Mouse (Mus musculus): ENCODE measurements around the gene Lmod2. TPM values are rescaled to one million over a fixed set of nuclear protein-coding genes. Genes with fewer than 3 reads are reported as not detected.

The Lmod2 gene
- polyA plus RNA-seq, 1 experiment from 2014 or later = 0.34 TPM

GRCm38 (mm10) chr6:24569711-24570110, 27.9 kb upstream of the Lmod2 start:
- H3K27me3 ChIP-seq (ENCODE audit: control insufficient read depth, insufficient read depth, low read length) = no peaks in the 10 kb centered on the region
- no peak overlapping the region for H3K4me3 ChIP-seq (ENCODE audit: low read depth, low read length)
- DNase-seq (ENCODE audit: low spot score) = no peak
- H3K27ac ChIP-seq (replicated peaks; ENCODE audit: low read depth, low read length) = no peak overlapping the region
- no peak overlapping the region for H3K4me2 ChIP-seq (ENCODE audit: low read depth, low read length)
- H3K36me3 ChIP-seq (replicated peaks; ENCODE audit: control insufficient read depth, insufficient read depth, low read depth, low read length) = no peaks in the 10 kb centered on the region
- ATAC-seq (replicated peaks; ENCODE audit: insufficient number of reproducible peaks, low FRiP score, low TSS enrichment, low read depth) = no peak
- H3K4me1 ChIP-seq (ENCODE audit: control insufficient read depth, insufficient read depth, low read length) = no peaks in the 10 kb centered on the region
- H3K9me3 ChIP-seq (replicated peaks; ENCODE audit: control insufficient read depth, low read length) = no peaks in the 10 kb centered on the region
- WGBS = 82% methylated on average over 1 of the region's 1 CpGs
- no peak overlapping the region for H3K9ac ChIP-seq (replicated peaks; ENCODE audit: low read length)

DNA sequence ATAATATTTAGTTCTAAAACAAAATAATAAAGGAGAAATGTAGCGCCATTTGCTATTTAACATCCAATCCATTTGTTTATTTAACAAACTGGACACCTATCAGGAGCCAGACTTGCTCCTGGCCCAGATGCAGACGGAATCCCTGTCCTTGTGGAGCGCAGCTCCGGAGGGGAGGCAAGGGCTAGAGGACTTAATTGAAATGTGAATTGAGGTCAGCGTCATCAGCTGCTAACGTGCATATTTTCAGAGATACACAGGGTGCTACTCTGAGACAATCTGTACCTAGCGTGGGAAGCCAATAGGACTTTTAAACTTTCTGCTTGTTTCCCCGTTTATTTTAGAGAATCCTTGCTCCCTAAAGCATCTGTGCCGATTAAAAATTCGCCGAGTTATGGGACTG, 27.3 kb upstream of the Lmod2 start:
- H3K36me3 ChIP-seq (replicated peaks; ENCODE audit: control insufficient read depth, insufficient read depth, low read depth, low read length) = no peaks in the 10 kb centered on the region

DNA sequence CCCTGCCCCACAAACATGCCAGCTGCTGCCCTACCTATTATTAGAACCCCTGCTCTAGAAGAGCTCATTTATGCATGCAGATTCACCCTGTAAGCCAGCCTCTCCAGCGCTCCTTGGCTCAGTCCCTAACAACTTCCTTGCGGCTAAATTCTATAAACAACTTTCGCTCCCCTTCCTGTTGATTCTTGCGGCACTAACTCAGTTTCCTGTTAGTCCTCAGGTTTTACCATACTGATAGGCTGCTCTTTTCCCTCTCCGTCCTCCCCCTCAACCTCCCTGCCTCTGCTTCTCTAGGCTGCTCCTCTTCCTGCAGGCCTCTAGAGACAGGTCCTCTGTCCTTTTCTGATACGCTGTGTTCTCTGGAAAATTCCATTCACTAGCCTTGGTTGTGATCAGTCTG, 26.4 kb upstream of the Lmod2 start:
- Histone ChIP-seq H3K4me2 (ENCODE audit: low read depth, low read length) (no peak overlapping the region), H3K9ac (replicated peaks; ENCODE audit: low read length) (no peak overlapping the region), H3K27ac (replicated peaks; ENCODE audit: low read depth, low read length) (no peak overlapping the region), H3K4me3 (ENCODE audit: low read depth, low read length) (no peak overlapping the region), H3K9me3 (replicated peaks; ENCODE audit: control insufficient read depth, low read length) (no peaks in the 10 kb centered on the region), H3K36me3 (replicated peaks; ENCODE audit: control insufficient read depth, insufficient read depth, low read depth, low read length) (no peaks in the 10 kb centered on the region), H3K4me1 (ENCODE audit: control insufficient read depth, insufficient read depth, low read length) (no peaks in the 10 kb centered on the region), H3K27me3 (ENCODE audit: control insufficient read depth, insufficient read depth, low read length) (no peaks in the 10 kb centered on the region)
- 60% methylated on average over 6 of the region's 6 CpGs for WGBS
- no peak for ATAC-seq (replicated peaks; ENCODE audit: insufficient number of reproducible peaks, low FRiP score, low TSS enrichment, low read depth)
- no peak for DNase-seq (ENCODE audit: low spot score)

More for the DNA sequence above, 27.3 kb upstream of the Lmod2 start:
- ATAC-seq (replicated peaks; ENCODE audit: insufficient number of reproducible peaks, low FRiP score, low TSS enrichment, low read depth) = no peak
- Histone ChIP-seq H3K4me2 (ENCODE audit: low read depth, low read length) (no peak overlapping the region), H3K27me3 (ENCODE audit: control insufficient read depth, insufficient read depth, low read length) (no peaks in the 10 kb centered on the region), H3K4me1 (ENCODE audit: control insufficient read depth, insufficient read depth, low read length) (no peaks in the 10 kb centered on the region), H3K4me3 (ENCODE audit: low read depth, low read length) (no peak overlapping the region), H3K27ac (replicated peaks; ENCODE audit: low read depth, low read length) (no peak overlapping the region), H3K9ac (replicated peaks; ENCODE audit: low read length) (no peak overlapping the region), H3K9me3 (replicated peaks; ENCODE audit: control insufficient read depth, low read length) (no peaks in the 10 kb centered on the region)
- no peak for DNase-seq (ENCODE audit: low spot score)
- 73% methylated on average over 11 of the region's 11 CpGs for WGBS

DNA sequence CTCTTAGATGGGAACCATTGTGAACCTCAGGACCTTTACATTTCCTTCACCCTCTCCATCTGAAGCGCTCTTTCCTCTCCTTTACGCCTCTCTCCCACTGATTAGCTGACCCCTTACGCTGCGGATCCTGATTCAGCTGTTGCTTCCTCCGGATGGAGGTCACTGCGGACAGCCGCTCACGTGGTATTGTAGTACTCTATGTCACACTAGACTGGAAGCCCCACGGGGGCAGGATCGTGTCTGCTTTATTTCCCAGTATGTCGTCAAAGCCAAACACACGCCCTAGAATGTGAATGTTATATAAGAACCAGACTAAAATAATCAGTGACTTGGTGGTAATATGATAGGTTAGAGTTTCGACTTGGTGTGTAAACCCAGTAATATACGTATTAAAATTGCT, 25.1 kb upstream of the Lmod2 start:
- no peak overlapping the region for H3K9ac ChIP-seq (replicated peaks; ENCODE audit: low read length)
- ATAC-seq (replicated peaks; ENCODE audit: insufficient number of reproducible peaks, low FRiP score, low TSS enrichment, low read depth) = no peak
- no peak overlapping the region for H3K4me2 ChIP-seq (ENCODE audit: low read depth, low read length)
- 82% methylated on average over 14 of the region's 14 CpGs for WGBS
- H3K36me3 ChIP-seq (replicated peaks; ENCODE audit: control insufficient read depth, insufficient read depth, low read depth, low read length) = no peaks in the 10 kb centered on the region
- no peak overlapping the region for H3K4me3 ChIP-seq (ENCODE audit: low read depth, low read length)
- no peaks in the 10 kb centered on the region for H3K4me1 ChIP-seq (ENCODE audit: control insufficient read depth, insufficient read depth, low read length)
- DNase-seq (ENCODE audit: low spot score) = no peak
- no peaks in the 10 kb centered on the region for H3K27me3 ChIP-seq (ENCODE audit: control insufficient read depth, insufficient read depth, low read length)
- H3K27ac ChIP-seq (replicated peaks; ENCODE audit: low read depth, low read length) = no peak overlapping the region
- no peaks in the 10 kb centered on the region for H3K9me3 ChIP-seq (replicated peaks; ENCODE audit: control insufficient read depth, low read length)

DNA sequence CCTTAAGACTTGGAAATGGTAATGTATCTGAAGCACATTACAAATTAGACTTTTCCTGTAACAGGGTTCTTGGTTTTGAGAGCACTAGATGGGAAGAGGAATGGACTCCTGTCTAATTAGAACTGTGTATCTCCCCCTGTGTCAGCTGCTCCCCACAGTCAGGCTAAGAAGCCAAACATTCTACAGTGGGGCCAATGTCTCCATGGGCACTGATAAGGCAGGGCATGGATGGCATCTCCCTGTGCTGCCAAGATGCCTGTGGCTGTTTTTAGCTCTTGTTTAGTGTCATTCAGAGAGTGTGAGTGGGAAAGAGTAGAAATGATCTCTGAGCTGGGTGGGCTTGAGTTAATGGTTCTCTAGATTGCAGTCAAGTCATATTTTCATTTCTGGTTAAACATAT, 24.2 kb upstream of the Lmod2 start:
- no peak overlapping the region for H3K4me2 ChIP-seq (ENCODE audit: low read depth, low read length)

DNA sequence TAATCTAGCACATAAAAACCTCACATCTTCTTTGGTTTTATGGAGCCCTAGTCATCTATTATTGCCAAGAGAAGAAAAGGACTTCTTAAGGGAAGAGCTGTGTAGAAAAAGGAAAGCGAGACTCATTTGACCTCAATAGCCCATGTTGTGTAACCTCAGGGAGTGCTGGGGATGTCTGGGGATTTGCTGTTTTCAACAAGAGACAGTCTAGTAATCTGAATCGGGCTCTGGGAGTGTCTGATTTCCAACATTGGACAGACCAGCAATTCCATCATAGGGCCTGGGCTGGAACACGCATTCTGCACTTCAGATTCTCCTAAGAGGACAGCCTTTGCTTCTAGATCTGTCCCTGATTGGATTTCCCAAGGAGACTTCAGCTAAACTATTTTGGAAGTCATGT, 14.1 kb upstream of the Lmod2 start:
- WGBS = 79% methylated on average over 3 of the region's 3 CpGs
- Histone ChIP-seq H3K9me3 (replicated peaks; ENCODE audit: control insufficient read depth, low read length) (no peaks in the 10 kb centered on the region), H3K27ac (replicated peaks; ENCODE audit: low read depth, low read length) (no peak overlapping the region), H3K27me3 (ENCODE audit: control insufficient read depth, insufficient read depth, low read length) (no peaks in the 10 kb centered on the region), H3K9ac (replicated peaks; ENCODE audit: low read length) (no peak overlapping the region), H3K4me1 (ENCODE audit: control insufficient read depth, insufficient read depth, low read length) (no peaks in the 10 kb centered on the region), H3K4me2 (ENCODE audit: low read depth, low read length) (no peak overlapping the region), H3K36me3 (replicated peaks; ENCODE audit: control insufficient read depth, insufficient read depth, low read depth, low read length) (no peaks in the 10 kb centered on the region), H3K4me3 (ENCODE audit: low read depth, low read length) (no peak overlapping the region)
- DNase-seq (ENCODE audit: low spot score) = no peak
- ATAC-seq (replicated peaks; ENCODE audit: insufficient number of reproducible peaks, low FRiP score, low TSS enrichment, low read depth) = no peak

More for the DNA sequence above, 24.2 kb upstream of the Lmod2 start:
- DNase-seq (ENCODE audit: low spot score) (no peak), ATAC-seq (replicated peaks; ENCODE audit: insufficient number of reproducible peaks, low FRiP score, low TSS enrichment, low read depth) (no peak)
- Histone ChIP-seq H3K9ac (replicated peaks; ENCODE audit: low read length) (no peak overlapping the region), H3K9me3 (replicated peaks; ENCODE audit: control insufficient read depth, low read length) (no peaks in the 10 kb centered on the region), H3K27ac (replicated peaks; ENCODE audit: low read depth, low read length) (no peak overlapping the region), H3K36me3 (replicated peaks; ENCODE audit: control insufficient read depth, insufficient read depth, low read depth, low read length) (no peaks in the 10 kb centered on the region), H3K27me3 (ENCODE audit: control insufficient read depth, insufficient read depth, low read length) (no peaks in the 10 kb centered on the region), H3K4me1 (ENCODE audit: control insufficient read depth, insufficient read depth, low read length) (no peaks in the 10 kb centered on the region), H3K4me3 (ENCODE audit: low read depth, low read length) (no peak overlapping the region)

DNA sequence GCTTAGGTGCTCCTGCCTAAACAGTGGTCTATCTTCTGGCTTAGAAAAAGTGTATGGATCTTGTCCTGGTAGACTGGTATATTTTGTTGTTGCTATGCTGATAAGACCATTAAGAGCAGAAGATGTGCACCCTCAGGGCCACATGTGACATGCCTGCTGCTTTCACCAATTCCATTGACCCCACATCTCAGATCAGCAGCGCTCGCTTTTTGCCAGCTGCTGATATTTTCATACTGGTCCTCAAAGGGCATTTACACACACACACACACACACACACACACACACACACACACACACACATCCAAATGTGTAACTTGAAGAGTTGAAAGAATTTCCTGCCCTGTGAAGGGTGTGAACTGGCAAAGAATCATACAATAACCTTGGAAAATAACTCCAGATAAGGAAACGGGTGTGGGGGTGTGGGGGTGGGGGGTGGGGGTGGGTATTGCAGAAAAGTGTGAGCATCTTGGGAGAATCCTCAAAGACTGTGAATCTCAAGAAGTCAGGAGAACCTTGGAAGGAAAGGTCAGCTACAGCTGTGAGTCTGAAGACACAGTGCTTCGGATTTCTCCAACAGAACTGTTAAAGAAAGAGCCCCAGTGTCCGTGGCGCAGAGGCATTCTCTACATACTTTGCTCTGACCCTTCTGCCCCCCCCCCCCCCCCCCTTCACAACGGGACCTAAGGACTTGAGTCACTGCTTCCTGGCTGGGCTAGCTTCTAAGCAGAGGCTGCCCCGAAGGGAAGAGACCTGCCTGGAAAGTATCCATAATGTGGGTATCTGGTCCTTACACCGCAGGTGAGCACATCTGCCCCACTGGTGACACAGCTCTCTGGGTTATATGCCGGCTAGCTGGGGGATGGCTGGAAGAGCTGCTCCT, 11.9 kb upstream of the Lmod2 start:
- no peaks in the 10 kb centered on the region for H3K36me3 ChIP-seq (replicated peaks; ENCODE audit: control insufficient read depth, insufficient read depth, low read depth, low read length)
- DNase-seq (ENCODE audit: low spot score) = no peak

DNA sequence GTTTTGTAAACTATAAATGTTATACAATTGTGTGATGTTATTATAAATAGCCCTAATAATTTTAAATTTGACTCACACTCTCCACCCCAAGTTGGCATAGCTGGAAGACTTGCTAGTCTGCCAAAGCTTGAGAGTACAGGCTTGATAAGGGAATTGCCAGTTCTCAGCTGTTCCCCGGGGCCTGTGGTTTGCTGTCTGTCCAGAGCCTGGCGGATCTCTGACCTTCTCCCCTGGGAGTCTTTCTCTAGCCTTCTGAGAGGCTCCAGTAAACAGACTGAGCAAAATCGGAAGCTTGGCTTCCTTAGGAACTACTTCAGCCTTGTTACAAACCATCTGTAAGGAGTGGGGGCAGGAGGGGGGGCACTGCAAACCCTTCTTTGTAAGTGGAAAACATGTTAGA, 10.7 kb upstream of the Lmod2 start:
- no peak overlapping the region for H3K9ac ChIP-seq (replicated peaks; ENCODE audit: low read length)
- no peaks in the 10 kb centered on the region for H3K4me1 ChIP-seq (ENCODE audit: control insufficient read depth, insufficient read depth, low read length)
- no peak overlapping the region for H3K4me2 ChIP-seq (ENCODE audit: low read depth, low read length)
- H3K36me3 ChIP-seq (replicated peaks; ENCODE audit: control insufficient read depth, insufficient read depth, low read depth, low read length) = no peaks in the 10 kb centered on the region
- H3K9me3 ChIP-seq (replicated peaks; ENCODE audit: control insufficient read depth, low read length) = no peaks in the 10 kb centered on the region
- no peak for ATAC-seq (replicated peaks; ENCODE audit: insufficient number of reproducible peaks, low FRiP score, low TSS enrichment, low read depth)
- DNase-seq (ENCODE audit: low spot score) = peak; percentile 28
- H3K27me3 ChIP-seq (ENCODE audit: control insufficient read depth, insufficient read depth, low read length) = no peaks in the 10 kb centered on the region
- H3K4me3 ChIP-seq (ENCODE audit: low read depth, low read length) = no peak overlapping the region
- no peak overlapping the region for H3K27ac ChIP-seq (replicated peaks; ENCODE audit: low read depth, low read length)
- WGBS = 28% methylated on average over 3 of the region's 3 CpGs

More for the DNA sequence above, 11.9 kb upstream of the Lmod2 start:
- H3K4me1 ChIP-seq (ENCODE audit: control insufficient read depth, insufficient read depth, low read length) = no peaks in the 10 kb centered on the region
- no peaks in the 10 kb centered on the region for H3K27me3 ChIP-seq (ENCODE audit: control insufficient read depth, insufficient read depth, low read length)
- no peak for ATAC-seq (replicated peaks; ENCODE audit: insufficient number of reproducible peaks, low FRiP score, low TSS enrichment, low read depth)
- H3K27ac ChIP-seq (replicated peaks; ENCODE audit: low read depth, low read length) = no peak overlapping the region
- H3K4me3 ChIP-seq (ENCODE audit: low read depth, low read length) = no peak overlapping the region
- no peak overlapping the region for H3K4me2 ChIP-seq (ENCODE audit: low read depth, low read length)
- no peaks in the 10 kb centered on the region for H3K9me3 ChIP-seq (replicated peaks; ENCODE audit: control insufficient read depth, low read length)
- no peak overlapping the region for H3K9ac ChIP-seq (replicated peaks; ENCODE audit: low read length)
- WGBS = 31% methylated on average over 9 of the region's 10 CpGs

Data from embryonic facial prominence, embryonic 11.5 days (tissue).